Mouse (Mus musculus): Measurements from ENCODE around the gene Eif4g1. TPM values are rescaled to one million over a fixed set of nuclear protein-coding genes. Genes with fewer than 3 reads are reported as not detected.

Gene Eif4g1
- polyA plus RNA-seq, 2 experiments, result 65.1 to 101 TPM

GRCm38 (mm10) chr16:20629731-20630634 is 38.1 kb upstream of the Eif4g1 start, which contains the start of gene Ece2:
Ece2 (plus strand) TSS chr16:20629828.
- 12% methylated on average over 54 of the region's 54 CpGs for WGBS (ENCODE audit: insufficient replicate concordance)
- no peak for TF ChIP-seq EP300 (IDR thresholded peaks at IDR 0.05; ENCODE audit: low read depth)
- TF ChIP-seq CTCF (IDR thresholded peaks at IDR 0.05; ENCODE audit: low read depth), result no peak

GRCm38 (mm10) chr16:20637410-20637809 is 30.7 kb upstream of the Eif4g1 start:
- ATAC-seq (ENCODE audit: insufficient read depth) (no peak), DNase-seq (ENCODE audit: low read depth in 3 of 3, low spot score in 3 of 3) (no peak)
- H3K27me3 ChIP-seq (ENCODE audit: control insufficient read depth, insufficient read depth, low read length), result no peaks in the 10 kb centered on the region
- 56% methylated on average over 8 of the region's 8 CpGs for WGBS (ENCODE audit: insufficient replicate concordance)
- no peak overlapping the region for H3K9ac ChIP-seq (replicated peaks)
- H3K27ac ChIP-seq, result no peak overlapping the region
- no peaks in the 10 kb centered on the region for H3K4me1 ChIP-seq (replicated peaks; ENCODE audit: control insufficient read depth in 2 of 2, insufficient read depth in 2 of 2, low read length in 1 of 2)
- H3K4me3 ChIP-seq (ENCODE audit: insufficient read depth in 1 of 2, low read depth in 2 of 2, low read length in 2 of 2), result no peak overlapping the region
- H3K4me2 ChIP-seq (ENCODE audit: low read depth), result no peak overlapping the region
- TF ChIP-seq EP300 (IDR thresholded peaks at IDR 0.05; ENCODE audit: low read depth) (no peak), CTCF (IDR thresholded peaks at IDR 0.05; ENCODE audit: low read depth) (no peak)
- H3K9me3 ChIP-seq (ENCODE audit: control insufficient read depth, low read length), result no peaks in the 10 kb centered on the region
- no peaks in the 10 kb centered on the region for H3K36me3 ChIP-seq (replicated peaks; ENCODE audit: control insufficient read depth, insufficient read depth, low read depth)

More at GRCm38 (mm10) chr16:20629731-20630634, 38.1 kb upstream of the Eif4g1 start, which contains the start of gene Ece2:
- no peak within 1 kb of the TSS for H3K9ac ChIP-seq (replicated peaks)
- DNase-seq (ENCODE audit: low read depth in 3 of 3, low spot score in 3 of 3) (no peak), ATAC-seq (ENCODE audit: insufficient read depth) (no peak)
- H3K27ac ChIP-seq, result no peak within 1 kb of the TSS
- peak within 1 kb of the TSS; percentile 53 for H3K4me2 ChIP-seq (ENCODE audit: low read depth)
- H3K27me3 ChIP-seq (ENCODE audit: control insufficient read depth, insufficient read depth, low read length), result peaks cover 27% of the 10 kb centered on the region
- no peaks in the 10 kb centered on the region for H3K9me3 ChIP-seq (ENCODE audit: control insufficient read depth, low read length)
- no peaks in the 10 kb centered on the region for H3K4me1 ChIP-seq (replicated peaks; ENCODE audit: control insufficient read depth in 2 of 2, insufficient read depth in 2 of 2, low read length in 1 of 2)
- peak within 1 kb of the TSS in 1 of 2 experiments; percentile 41; a peak in 2 of 4 replicates for H3K4me3 ChIP-seq (ENCODE audit: insufficient read depth in 1 of 2, low read depth in 2 of 2, low read length in 2 of 2)
- no peaks in the 10 kb centered on the region for H3K36me3 ChIP-seq (replicated peaks; ENCODE audit: control insufficient read depth, insufficient read depth, low read depth)

- ATAC-seq (ENCODE audit: insufficient read depth) (no peak), DNase-seq (ENCODE audit: low read depth in 3 of 3, low spot score in 3 of 3) (no peak)
- TF ChIP-seq EP300 (IDR thresholded peaks at IDR 0.05; ENCODE audit: low read depth), result no peak
- TF ChIP-seq CTCF (IDR thresholded peaks at IDR 0.05; ENCODE audit: low read depth), result no peak
- Histone ChIP-seq H3K27ac (no peak overlapping the region), H3K27me3 (ENCODE audit: control insufficient read depth, insufficient read depth, low read length) (no peaks in the 10 kb centered on the region), H3K4me3 (ENCODE audit: insufficient read depth in 1 of 2, low read depth in 2 of 2, low read length in 2 of 2) (no peak overlapping the region), H3K4me1 (replicated peaks; ENCODE audit: control insufficient read depth in 2 of 2, insufficient read depth in 2 of 2, low read length in 1 of 2) (no peaks in the 10 kb centered on the region), H3K9me3 (ENCODE audit: control insufficient read depth, low read length) (no peaks in the 10 kb centered on the region), H3K4me2 (ENCODE audit: low read depth) (no peak overlapping the region), H3K9ac (replicated peaks) (no peak overlapping the region), H3K36me3 (replicated peaks; ENCODE audit: control insufficient read depth, insufficient read depth, low read depth) (no peaks in the 10 kb centered on the region)
- 74% methylated on average over 8 of the region's 8 CpGs for WGBS (ENCODE audit: insufficient replicate concordance)
Observed at GRCm38 (mm10) chr16:20638367-20638766, 29.7 kb upstream of the Eif4g1 start.

DNA sequence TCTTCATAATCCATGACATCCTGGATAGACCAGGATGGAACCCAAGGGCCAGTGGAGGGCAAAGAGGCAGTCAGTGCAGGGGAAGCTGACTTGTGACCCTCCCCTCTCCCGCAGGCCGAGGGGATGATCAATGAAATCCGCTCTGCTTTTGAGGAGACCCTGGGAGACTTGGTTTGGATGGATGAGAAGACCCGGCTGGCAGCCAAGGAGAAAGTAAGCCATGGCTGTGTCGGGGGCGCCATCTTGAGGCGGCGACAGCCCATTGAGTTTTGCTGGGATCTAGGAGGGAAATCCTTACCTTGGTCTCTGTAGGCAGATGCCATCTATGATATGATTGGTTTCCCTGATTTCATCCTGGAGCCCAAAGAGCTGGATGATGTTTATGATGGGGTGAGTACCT is 26.0 kb upstream of the Eif4g1 start:
- H3K9me3 ChIP-seq (ENCODE audit: control insufficient read depth, low read length), result no peaks in the 10 kb centered on the region

DNA sequence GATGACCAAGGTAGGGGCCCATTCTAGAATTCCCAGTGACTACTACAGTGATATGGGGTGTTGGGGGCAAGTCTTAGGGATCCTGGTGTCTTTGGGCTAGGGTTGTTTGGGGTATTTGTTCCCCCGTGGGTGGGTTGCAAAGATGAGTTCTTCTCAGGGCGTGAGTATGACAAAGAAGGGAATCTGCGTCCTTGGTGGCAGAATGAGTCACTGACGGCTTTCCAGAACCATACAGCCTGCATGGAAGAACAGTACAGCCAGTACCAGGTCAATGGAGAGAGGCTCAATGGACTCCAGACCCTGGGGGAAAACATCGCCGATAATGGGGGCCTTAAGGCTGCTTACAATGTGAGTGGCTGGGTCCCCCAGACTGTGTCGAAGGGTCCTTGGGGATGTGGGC is 24.2 kb upstream of the Eif4g1 start:
- no peak for DNase-seq (ENCODE audit: low read depth in 3 of 3, low spot score in 3 of 3)
- 61% methylated on average over 7 of the region's 7 CpGs for WGBS (ENCODE audit: insufficient replicate concordance)

More for the DNA sequence above, 26.0 kb upstream of the Eif4g1 start:
- DNase-seq (ENCODE audit: low read depth in 3 of 3, low spot score in 3 of 3) (no peak), ATAC-seq (ENCODE audit: insufficient read depth) (no peak)
- TF ChIP-seq EP300 (IDR thresholded peaks at IDR 0.05; ENCODE audit: low read depth), result no peak
- TF ChIP-seq CTCF (IDR thresholded peaks at IDR 0.05; ENCODE audit: low read depth), result peak; percentile 87
- H3K36me3 ChIP-seq (replicated peaks; ENCODE audit: control insufficient read depth, insufficient read depth, low read depth), result no peaks in the 10 kb centered on the region
- no peak overlapping the region for H3K9ac ChIP-seq (replicated peaks)
- H3K4me3 ChIP-seq (ENCODE audit: insufficient read depth in 1 of 2, low read depth in 2 of 2, low read length in 2 of 2), result no peak overlapping the region
- no peaks in the 10 kb centered on the region for H3K27me3 ChIP-seq (ENCODE audit: control insufficient read depth, insufficient read depth, low read length)
- no peaks in the 10 kb centered on the region for H3K4me1 ChIP-seq (replicated peaks; ENCODE audit: control insufficient read depth in 2 of 2, insufficient read depth in 2 of 2, low read length in 1 of 2)
- no peak overlapping the region for H3K4me2 ChIP-seq (ENCODE audit: low read depth)
- no peak overlapping the region for H3K27ac ChIP-seq
- under 1% methylated on average over 8 of the region's 8 CpGs for WGBS (ENCODE audit: insufficient replicate concordance)

More for the DNA sequence above, 24.2 kb upstream of the Eif4g1 start:
- TF ChIP-seq CTCF (IDR thresholded peaks at IDR 0.05; ENCODE audit: low read depth) (no peak), EP300 (IDR thresholded peaks at IDR 0.05; ENCODE audit: low read depth) (no peak)
- Histone ChIP-seq H3K27me3 (ENCODE audit: control insufficient read depth, insufficient read depth, low read length) (no peaks in the 10 kb centered on the region), H3K4me1 (replicated peaks; ENCODE audit: control insufficient read depth in 2 of 2, insufficient read depth in 2 of 2, low read length in 1 of 2) (no peaks in the 10 kb centered on the region), H3K4me2 (ENCODE audit: low read depth) (no peak overlapping the region), H3K36me3 (replicated peaks; ENCODE audit: control insufficient read depth, insufficient read depth, low read depth) (no peaks in the 10 kb centered on the region), H3K27ac (no peak overlapping the region), H3K9me3 (ENCODE audit: control insufficient read depth, low read length) (no peaks in the 10 kb centered on the region), H3K9ac (replicated peaks) (no peak overlapping the region), H3K4me3 (ENCODE audit: insufficient read depth in 1 of 2, low read depth in 2 of 2, low read length in 2 of 2) (no peak overlapping the region)
- ATAC-seq (ENCODE audit: insufficient read depth), result no peak

Measured in liver, embryonic 14.5 days (tissue).